Mouse (Mus musculus) hindbrain, embryonic 11.5 days (tissue): ENCODE measurements at regions not wholly inside any gene's neighbourhood (a gene's known extent, or its start where the extent isn't known, plus 50 kb on each side); places are given as distances from the start of the nearest gene placed in this dataset.

Source experiments
- ATAC-seq: fragments of 200-750 bp; cut with Nextera tagmentation; 2 replicates; pipeline ENCODE4 v1.8.0; 2017; ENCODE audit warnings: mild to moderate bottlenecking, moderate TSS enrichment, moderate library complexity; ENCODE audit not compliant: low FRiP score
- DNase-seq: peaks from one replicate; pipeline ENCODE4 v3.0.0-alpha.2; 2015; ENCODE audit warnings: low spot score
- H3K27ac ChIP-seq: fragments of 300-500 bp; sonication (generic); 2 replicates; pipeline ENCODE4 v1.5.1; 2014; ENCODE audit warnings: mild to moderate bottlenecking, low read depth, low read length
- H3K27me3 ChIP-seq: fragments of 300-500 bp; sonication (generic); 2 replicates; pipeline ENCODE4 v1.6.1; 2014; ENCODE audit warnings: mild to moderate bottlenecking, low read length, moderate library complexity, mixed read lengths; ENCODE audit not compliant: control insufficient read depth, insufficient read depth
- H3K36me3 ChIP-seq: fragments of 300-500 bp; sonication (generic); 2 replicates; pipeline ENCODE4 v1.6.1; 2014; ENCODE audit warnings: mild to moderate bottlenecking, low read length, moderate library complexity, mixed read lengths; ENCODE audit not compliant: control insufficient read depth, insufficient read depth
- H3K4me1 ChIP-seq: fragments of 300-500 bp; sonication (generic); replicated peaks from 2 replicates; pipeline ENCODE4 v1.6.1; 2014; ENCODE audit warnings: low read length, mixed read lengths; ENCODE audit not compliant: control insufficient read depth, insufficient read depth
- H3K4me2 ChIP-seq: fragments of 300-500 bp; sonication (generic); replicated peaks from 2 replicates; pipeline ENCODE4 v1.6.1; 2014; ENCODE audit warnings: mild to moderate bottlenecking, low read depth, low read length
- H3K4me3 ChIP-seq: fragments of 300-500 bp; sonication (generic); 2 replicates; pipeline ENCODE4 v1.5.1; 2014; ENCODE audit warnings: low read depth, low read length
- H3K9ac ChIP-seq: fragments of 300-500 bp; sonication (generic); 2 replicates; pipeline ENCODE4 v1.6.1; 2014; ENCODE audit warnings: low read depth, low read length
- H3K9me3 ChIP-seq: fragments of 300-500 bp; sonication (generic); 2 replicates; pipeline ENCODE4 v1.6.1; 2016; ENCODE audit warnings: low read length; ENCODE audit not compliant: control insufficient read depth
- WGBS: fragments of 180-500 bp; shearing (Covaris S2); extraction: QIAGEN DNeasy Blood & Tissue Kit; methylation state at CpG from one replicate; pipeline ENCODE4 v1.1.7; 2014; 5-methylcytosine and 5-hydroxymethylcytosine counted together

DNA sequence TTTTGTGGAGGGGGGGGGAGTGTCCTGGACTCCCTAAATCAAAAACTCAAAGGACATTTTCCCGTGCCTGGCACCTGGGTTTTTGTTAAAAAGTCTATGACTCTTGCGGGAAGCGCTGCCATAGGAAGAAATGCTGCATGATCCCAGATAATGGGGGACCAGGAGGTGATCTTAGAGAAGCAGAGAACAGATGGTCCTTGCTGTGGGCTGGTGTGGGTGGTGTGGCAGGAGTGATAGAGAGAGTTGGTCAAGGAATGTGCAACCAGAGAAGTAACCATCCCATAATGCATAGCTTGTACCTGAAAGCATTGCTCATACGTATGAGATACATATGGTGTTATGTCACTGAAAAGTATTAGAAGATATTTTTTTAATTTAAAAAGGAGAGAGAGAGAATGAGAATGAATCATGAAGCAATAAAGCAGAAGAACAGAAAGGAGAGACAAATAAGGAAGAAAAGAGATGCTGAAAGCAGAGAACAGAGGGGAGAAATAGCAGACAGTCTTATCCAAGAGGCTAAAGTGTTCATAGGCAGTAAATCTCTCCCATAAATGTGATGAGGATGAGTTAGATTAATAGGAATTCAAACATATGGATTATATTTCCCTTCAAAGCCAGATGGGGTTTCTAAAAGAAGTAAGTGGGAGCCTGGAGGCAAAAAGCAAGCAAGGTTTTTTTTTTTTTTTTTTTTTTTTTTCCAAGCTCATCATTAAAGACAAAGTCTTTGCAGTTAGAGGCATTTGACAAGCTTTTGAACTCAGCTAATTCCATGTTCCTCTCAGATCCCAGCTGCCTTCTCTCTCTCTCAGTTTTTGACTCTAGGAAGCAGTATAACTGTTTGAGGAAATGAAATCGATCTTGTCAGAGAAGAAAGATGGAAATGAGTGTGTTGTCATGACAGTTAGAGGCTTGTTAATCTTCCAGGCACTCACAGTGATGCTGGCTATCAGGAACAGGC lies 136.2 kb upstream of the Adra1d start:
- Histone ChIP-seq H3K36me3 (no peaks in the 10 kb centered on the region), H3K9me3 (no peaks in the 10 kb centered on the region), H3K27ac (no peak overlapping the region), H3K4me1 (no peaks in the 10 kb centered on the region), H3K4me2 (no peak overlapping the region), H3K27me3 (no peaks in the 10 kb centered on the region), H3K9ac (no peak overlapping the region), H3K4me3 (no peak overlapping the region)
- DNase-seq, result no peak
- ATAC-seq, result no peak
- 89% methylated on average over 5 of the region's 5 CpGs for WGBS

DNA sequence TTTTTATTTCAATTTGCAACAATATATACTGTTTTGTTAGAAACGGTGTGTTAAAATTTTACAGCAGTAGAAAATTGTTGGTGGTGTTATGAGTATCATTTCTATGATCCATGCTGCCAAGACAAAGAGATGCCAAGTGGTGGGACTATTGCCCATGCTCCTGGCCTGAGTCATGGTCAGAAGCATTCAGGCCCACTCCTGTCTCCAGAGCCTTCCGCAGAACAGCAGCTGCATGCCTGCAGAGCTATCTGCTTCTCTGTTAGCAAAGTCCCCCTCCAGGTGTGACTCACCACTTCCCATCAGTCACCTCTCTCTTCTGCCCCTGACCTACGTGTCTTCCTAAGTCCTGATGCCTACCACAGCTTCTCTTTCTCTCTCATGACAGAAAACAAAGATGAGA lies 134.2 kb upstream of the Adra1d start:
- H3K36me3 ChIP-seq, result no peaks in the 10 kb centered on the region
- no peak overlapping the region for H3K9ac ChIP-seq
- DNase-seq (no peak), ATAC-seq (no peak)
- no peaks in the 10 kb centered on the region for H3K27me3 ChIP-seq
- H3K9me3 ChIP-seq, result no peaks in the 10 kb centered on the region
- H3K4me3 ChIP-seq, result no peak overlapping the region
- WGBS, result 83% methylated on average over 3 of the region's 3 CpGs
- H3K4me1 ChIP-seq, result no peaks in the 10 kb centered on the region
- no peak overlapping the region for H3K4me2 ChIP-seq
- no peak overlapping the region for H3K27ac ChIP-seq

DNA sequence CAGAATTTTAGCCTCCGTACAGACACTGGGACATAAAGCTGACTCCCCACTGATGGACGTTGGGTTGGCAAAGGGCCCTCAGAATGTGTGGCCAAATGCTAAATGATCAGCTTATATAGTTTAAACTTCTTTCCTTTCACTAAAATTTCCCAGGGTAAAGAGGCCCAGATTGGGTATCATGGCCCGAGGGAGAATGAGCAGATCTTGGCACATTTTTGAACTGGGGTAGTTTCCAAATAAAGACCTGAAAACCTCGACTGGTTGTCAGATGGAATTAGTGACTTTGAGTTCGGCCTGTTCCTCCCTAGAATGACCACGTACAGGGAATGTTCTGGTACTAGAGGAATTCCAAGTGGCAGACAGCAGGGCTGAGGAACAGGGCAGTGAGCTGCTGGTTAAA lies 127.9 kb upstream of the Adra1d start:
- Histone ChIP-seq H3K9ac (no peak overlapping the region), H3K4me1 (no peaks in the 10 kb centered on the region), H3K4me3 (no peak overlapping the region), H3K27me3 (no peaks in the 10 kb centered on the region), H3K9me3 (no peaks in the 10 kb centered on the region), H3K27ac (no peak overlapping the region), H3K36me3 (no peaks in the 10 kb centered on the region), H3K4me2 (no peak overlapping the region)
- ATAC-seq, result no peak
- 82% methylated on average over 6 of the region's 6 CpGs for WGBS
- no peak for DNase-seq

DNA sequence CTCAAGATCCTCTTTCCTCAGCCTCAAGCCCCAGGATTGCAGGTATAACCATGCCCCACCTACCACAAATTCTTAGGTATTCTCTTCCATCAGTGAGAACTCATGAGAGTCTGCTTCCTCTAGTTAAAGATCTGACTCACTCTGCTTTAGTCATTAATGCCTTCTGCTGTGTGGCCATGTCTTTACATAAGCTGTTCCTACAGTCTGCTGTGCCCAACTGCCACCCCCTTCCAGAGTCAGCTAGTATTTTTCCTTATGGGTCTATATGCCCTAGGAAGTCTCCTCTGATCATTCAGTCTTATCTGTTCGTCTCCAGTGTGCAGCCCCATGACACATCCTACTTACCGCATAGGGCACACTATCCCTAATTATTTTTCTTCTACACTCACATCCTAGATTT lies 126.2 kb upstream of the Adra1d start:
- ATAC-seq (no peak), DNase-seq (no peak)
- H3K4me2 ChIP-seq, result no peak overlapping the region
- H3K9ac ChIP-seq, result no peak overlapping the region
- H3K27ac ChIP-seq, result no peak overlapping the region
- no peaks in the 10 kb centered on the region for H3K36me3 ChIP-seq
- H3K4me3 ChIP-seq, result no peak overlapping the region
- 88% methylated on average over 2 of the region's 2 CpGs for WGBS
- no peaks in the 10 kb centered on the region for H3K27me3 ChIP-seq
- H3K4me1 ChIP-seq, result no peaks in the 10 kb centered on the region
- no peaks in the 10 kb centered on the region for H3K9me3 ChIP-seq

DNA sequence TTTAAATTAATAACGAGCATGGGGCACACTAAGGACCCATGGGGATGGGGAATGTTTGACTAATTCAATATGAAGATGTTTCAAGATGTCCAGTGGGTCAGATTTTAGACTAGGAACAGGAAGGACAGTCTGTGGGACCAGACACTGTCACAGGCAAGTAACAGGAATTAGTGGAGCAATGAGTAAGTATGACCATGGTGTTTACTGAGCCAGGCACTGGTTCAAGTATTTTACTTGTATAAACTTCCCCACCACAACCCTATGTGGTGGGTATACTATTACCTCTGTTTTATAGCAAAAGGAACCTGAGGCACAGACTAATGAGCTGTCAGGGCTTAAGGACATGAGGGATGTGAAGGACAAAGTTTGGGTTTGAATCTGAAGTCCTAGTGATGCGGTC lies 125.4 kb upstream of the Adra1d start:
- DNase-seq (no peak), ATAC-seq (no peak)
- Histone ChIP-seq H3K4me1 (no peaks in the 10 kb centered on the region), H3K27me3 (no peaks in the 10 kb centered on the region), H3K36me3 (no peaks in the 10 kb centered on the region), H3K9me3 (no peaks in the 10 kb centered on the region), H3K4me3 (no peak overlapping the region), H3K4me2 (no peak overlapping the region), H3K9ac (no peak overlapping the region), H3K27ac (no peak overlapping the region)
- 83% methylated on average over 2 of the region's 2 CpGs for WGBS

DNA sequence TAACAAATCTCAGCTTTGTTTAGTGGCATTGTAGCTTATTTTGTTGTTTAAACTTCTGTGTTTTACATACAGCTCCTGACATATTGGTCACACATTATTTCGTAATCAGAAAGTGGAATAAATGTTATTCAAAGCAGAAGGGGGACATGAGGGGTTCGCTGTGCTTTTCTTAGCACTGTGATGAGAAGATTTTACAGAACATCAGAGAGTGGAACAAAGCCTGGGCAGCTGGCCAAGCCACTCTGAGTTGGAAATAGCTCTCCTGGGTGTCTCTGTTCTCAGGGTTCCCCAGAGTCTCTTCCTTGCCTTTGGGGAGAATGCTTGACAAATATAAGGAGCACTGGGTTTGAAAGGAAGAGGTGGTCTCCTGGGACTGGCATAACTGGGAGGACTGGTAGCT lies 124.7 kb upstream of the Adra1d start:
- no peak for ATAC-seq
- H3K4me1 ChIP-seq, result no peaks in the 10 kb centered on the region
- H3K4me3 ChIP-seq, result no peak overlapping the region
- DNase-seq, result no peak
- H3K27me3 ChIP-seq, result no peaks in the 10 kb centered on the region
- H3K4me2 ChIP-seq, result no peak overlapping the region
- H3K36me3 ChIP-seq, result no peaks in the 10 kb centered on the region
- H3K27ac ChIP-seq, result no peak overlapping the region
- WGBS, result 78% methylated on average over 2 of the region's 2 CpGs
- no peaks in the 10 kb centered on the region for H3K9me3 ChIP-seq
- no peak overlapping the region for H3K9ac ChIP-seq

DNA sequence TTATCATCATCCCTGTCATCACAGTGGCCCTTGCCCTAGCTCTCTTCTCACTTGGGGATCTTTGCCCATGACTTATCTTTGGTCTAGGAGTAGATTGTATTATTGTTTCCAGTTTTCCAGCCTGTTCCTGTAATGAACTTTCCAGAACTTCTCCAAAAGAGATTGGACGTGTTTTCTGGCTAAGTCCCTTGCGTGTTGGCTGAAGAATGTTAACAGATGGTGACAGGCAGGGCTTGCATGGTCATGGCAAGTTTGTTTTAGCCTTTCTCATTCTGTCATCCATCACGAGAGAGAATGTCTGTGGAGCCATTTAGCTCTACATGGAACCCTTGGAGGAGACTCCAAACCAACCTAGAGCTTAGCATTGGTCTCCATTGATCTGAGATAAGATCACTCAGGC lies 123.2 kb upstream of the Adra1d start:
- Histone ChIP-seq H3K27me3 (no peaks in the 10 kb centered on the region), H3K4me3 (no peak overlapping the region), H3K4me2 (no peak overlapping the region), H3K27ac (no peak overlapping the region), H3K4me1 (no peaks in the 10 kb centered on the region), H3K36me3 (no peaks in the 10 kb centered on the region), H3K9me3 (no peaks in the 10 kb centered on the region), H3K9ac (no peak overlapping the region)
- WGBS, result 84% methylated on average over 3 of the region's 3 CpGs
- DNase-seq (no peak), ATAC-seq (no peak)

DNA sequence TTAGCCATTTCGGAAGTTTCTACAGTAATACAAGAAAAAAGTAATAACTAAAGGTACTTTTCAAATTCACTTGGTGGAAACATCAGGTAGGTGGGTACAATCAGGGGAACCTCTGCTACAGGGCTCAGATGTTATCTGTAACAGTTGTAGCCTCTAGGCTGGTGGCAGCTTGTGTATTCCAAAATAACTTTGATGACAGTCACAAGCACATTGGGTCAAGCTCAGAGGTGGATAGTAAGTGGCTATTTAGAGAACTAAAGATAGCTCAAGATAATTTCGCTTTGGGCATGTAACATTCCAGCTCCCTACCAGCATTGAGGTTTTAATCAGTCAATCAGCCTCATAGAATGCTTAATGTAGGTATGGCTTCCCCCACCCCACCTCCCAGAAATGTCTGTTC lies 121.7 kb upstream of the Adra1d start:
- no peak for DNase-seq
- ATAC-seq, result no peak
- Histone ChIP-seq H3K4me3 (no peak overlapping the region), H3K27me3 (no peaks in the 10 kb centered on the region), H3K9ac (no peak overlapping the region), H3K4me2 (no peak overlapping the region), H3K4me1 (no peaks in the 10 kb centered on the region), H3K27ac (no peak overlapping the region), H3K36me3 (no peaks in the 10 kb centered on the region), H3K9me3 (no peaks in the 10 kb centered on the region)
- 77% methylated on average over 2 of the region's 2 CpGs for WGBS

DNA sequence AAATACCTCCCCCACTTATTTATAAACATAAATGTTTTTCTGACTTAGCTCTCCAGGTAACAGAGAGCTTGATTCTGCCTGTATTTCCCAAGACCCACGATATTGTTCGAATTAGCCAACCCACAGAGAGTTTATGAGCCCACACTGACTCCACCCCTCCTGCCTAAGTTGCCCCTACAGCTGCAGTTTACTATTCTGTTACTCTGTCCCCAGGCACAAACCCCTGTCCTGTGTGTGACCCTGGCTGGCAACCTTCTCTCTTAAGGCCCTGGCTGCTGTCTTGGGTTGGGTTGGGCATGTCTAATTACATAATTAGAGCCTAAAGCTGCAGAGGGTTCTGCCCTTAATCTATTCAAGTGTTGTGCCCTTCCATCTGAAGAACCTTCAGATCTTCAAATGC lies 116.4 kb upstream of the Adra1d start:
- H3K27ac ChIP-seq, result no peak overlapping the region
- WGBS, result 96% methylated on average over 2 of the region's 2 CpGs
- H3K36me3 ChIP-seq, result no peaks in the 10 kb centered on the region
- DNase-seq (no peak), ATAC-seq (no peak)
- H3K4me2 ChIP-seq, result no peak overlapping the region
- H3K9me3 ChIP-seq, result no peaks in the 10 kb centered on the region
- no peak overlapping the region for H3K9ac ChIP-seq
- no peaks in the 10 kb centered on the region for H3K27me3 ChIP-seq
- no peaks in the 10 kb centered on the region for H3K4me1 ChIP-seq
- no peak overlapping the region for H3K4me3 ChIP-seq
